In the genomic region with DNA sequence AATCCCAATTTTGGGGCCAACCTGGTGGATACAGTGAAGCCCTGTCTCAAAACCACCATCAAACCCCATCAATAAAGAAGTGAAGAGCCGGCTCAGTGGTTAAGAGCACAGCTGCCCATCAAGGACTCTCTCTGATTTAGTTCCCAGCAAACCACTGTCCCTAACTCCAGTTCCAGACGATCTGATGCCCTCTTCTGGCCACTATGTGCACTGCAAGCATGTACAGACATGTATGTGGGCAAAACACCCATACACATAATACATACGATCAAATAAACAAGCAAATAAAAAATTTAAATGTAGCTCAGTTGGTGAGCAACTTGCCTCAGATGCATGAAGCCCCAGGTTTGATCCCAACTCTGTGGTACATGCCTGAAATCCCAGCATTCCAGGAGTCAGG, we compare ENCODE assay signal across 8 mouse cellular contexts.
DNase-seq lines count a peak whose midpoint lies in the region; ATAC-seq and TF ChIP-seq lines count a peak whose summit lies in the region.

No protein-coding gene starts in this region.

- H3K4me3 ChIP-seq in lung, embryonic 14.5 days (ENCODE audit: low read depth, low read length): no peak overlapping the region

- no peak for ATAC-seq in lung, embryonic 14.5 days (ENCODE audit: insufficient read depth)

- H3K27ac ChIP-seq in lung, embryonic 14.5 days (ENCODE audit: low read depth): no peak overlapping the region

- H3K9ac ChIP-seq in lung, embryonic 14.5 days: no peak overlapping the region

- intact Hi-C loops in left cerebral cortex, postnatal 25 days (cut with DNase I): no loop called here

- TF ChIP-seq CTCF in lung, embryonic 14.5 days (IDR thresholded peaks at IDR 0.05; ENCODE audit: low read depth): peak; percentile 64

- no peaks in the 10 kb centered on the region for H3K27me3 ChIP-seq in lung, embryonic 14.5 days (ENCODE audit: insufficient read depth, low read length)

- H3K9me3 ChIP-seq in lung, embryonic 14.5 days (ENCODE audit: low read depth, low read length): no peaks in the 10 kb centered on the region

- peak; percentile 35 to 80 for DNase-seq in adrenal gland, adult (ENCODE audit: inconsistent age in 2 of 2, low spot score in 1 of 2)
- no peak for DNase-seq in adrenal gland, postnatal 4 days (ENCODE audit: low spot score in 2 of 2)
- DNase-seq in layer of hippocampus, postnatal 10 days (ENCODE audit: low spot score in 2 of 2): peak; percentile 24 to 26
- no peak for DNase-seq in layer of hippocampus, adult 9-10 months (ENCODE audit: low spot score)
- peak; percentile 26 for DNase-seq in adrenal gland, adult 8-10 months
- peak; percentile 55 for DNase-seq in lung, embryonic 14.5 days
- no peak for DNase-seq in T-cell, adult 2 months (ENCODE audit: low spot score)
- no peak for DNase-seq in left cerebral cortex, postnatal 25 days (ENCODE audit: low spot score in 2 of 2)

- H3K4me2 ChIP-seq in lung, embryonic 14.5 days: no peak overlapping the region

- 73% methylated on average over 3 of the region's 3 CpGs for WGBS in lung, embryonic 14.5 days

- H3K36me3 ChIP-seq in lung, embryonic 14.5 days (ENCODE audit: insufficient read depth): peaks cover 28% of the 10 kb centered on the region

- H3K4me1 ChIP-seq in lung, embryonic 14.5 days (ENCODE audit: insufficient read depth): no peaks in the 10 kb centered on the region

Comparison
In these comparisons a context has a peak if more than half of its experiments do, and no peak if none do; other contexts are left out.
1. DNase-seq: peak in adrenal gland, adult (2 of 2), layer of hippocampus, postnatal 10 days (2 of 2), adrenal gland, adult 8-10 months (single experiment) and lung, embryonic 14.5 days (single experiment); none in adrenal gland, postnatal 4 days (0 of 2), layer of hippocampus, adult 9-10 months (single experiment), T-cell, adult 2 months (single experiment) and left cerebral cortex, postnatal 25 days (0 of 2).